Mouse (Mus musculus) right cerebral cortex, adult 2 months (tissue): ENCODE results near the gene Atxn1.

Experiments
- DNase-seq, 2 experiments: peaks; one replicate each; pipeline ENCODE4 v3.0.0; 2021 to 2022; ENCODE audit warnings: low spot score in 2 of 2

Gene Atxn1

GRCm38 (mm10) chr13:45778750-45779149, 186.1 kb downstream of the Atxn1 start:
- no peak for DNase-seq

- no peak for DNase-seq
Observed at GRCm38 (mm10) chr13:45778171-45778570, 186.6 kb downstream of the Atxn1 start.

GRCm38 (mm10) chr13:45775516-45775915, 189.3 kb downstream of the Atxn1 start:
- DNase-seq: no peak

- DNase-seq: no peak
Observed at GRCm38 (mm10) chr13:45773381-45774168, 191.2 kb downstream of the Atxn1 start.

GRCm38 (mm10) chr13:45769757-45770156, 195.1 kb downstream of the Atxn1 start:
- peak; percentile 48 to 51 for DNase-seq

- no peak for DNase-seq
Observed at GRCm38 (mm10) chr13:45768250-45768649, 196.6 kb downstream of the Atxn1 start.

GRCm38 (mm10) chr13:45764354-45764753, 200.5 kb downstream of the Atxn1 start:
- no peak for DNase-seq

GRCm38 (mm10) chr13:45762278-45762677, 202.5 kb downstream of the Atxn1 start:
- no peak for DNase-seq

- DNase-seq: no peak
Observed at GRCm38 (mm10) chr13:45754483-45754882, 210.3 kb downstream of the Atxn1 start.

GRCm38 (mm10) chr13:45752498-45752897, 212.3 kb downstream of the Atxn1 start:
- no peak for DNase-seq

GRCm38 (mm10) chr13:45751231-45751630, 213.6 kb downstream of the Atxn1 start:
- DNase-seq: peak in 1 of 2 experiments; percentile 34

GRCm38 (mm10) chr13:45750627-45751026, 214.2 kb downstream of the Atxn1 start:
- no peak for DNase-seq

GRCm38 (mm10) chr13:45749937-45750336, 214.9 kb downstream of the Atxn1 start:
- no peak for DNase-seq

GRCm38 (mm10) chr13:45749222-45749621, 215.6 kb downstream of the Atxn1 start:
- DNase-seq: no peak

- DNase-seq: no peak
Observed at GRCm38 (mm10) chr13:45748691-45749090, 216.1 kb downstream of the Atxn1 start.

- DNase-seq: no peak
Observed at GRCm38 (mm10) chr13:45745851-45746773, 218.7 kb downstream of the Atxn1 start.

GRCm38 (mm10) chr13:45744803-45745432, 219.9 kb downstream of the Atxn1 start:
- DNase-seq: peak; percentile 57 to 73

- no peak for DNase-seq
Observed at GRCm38 (mm10) chr13:45743848-45744247, 221.0 kb downstream of the Atxn1 start.

GRCm38 (mm10) chr13:45740369-45740768, 224.4 kb downstream of the Atxn1 start:
- no peak for DNase-seq

GRCm38 (mm10) chr13:45736241-45736640, 228.6 kb downstream of the Atxn1 start:
- no peak for DNase-seq

GRCm38 (mm10) chr13:45735802-45736201, 229.0 kb downstream of the Atxn1 start:
- DNase-seq: no peak

GRCm38 (mm10) chr13:45734531-45734930, 230.3 kb downstream of the Atxn1 start:
- no peak for DNase-seq
